Mouse (Mus musculus) large intestine, adult 2 months (tissue): Measurements from ENCODE around the gene 5730522E02Rik. TPM values are rescaled to one million over a fixed set of nuclear protein-coding genes. Genes with fewer than 3 reads are reported as not detected.

Source experiments
- DNase-seq: peaks from one replicate; pipeline ENCODE4 v3.0.0-alpha.2; 2012; ENCODE audit warnings: low read depth, low spot score
- WGBS: fragments of 180-500 bp; shearing (Covaris S2); methylation state at CpG from one replicate; pipeline ENCODE4 v1.1.7; 2018; 5-methylcytosine and 5-hydroxymethylcytosine counted together
- polyA plus RNA-seq: library from polyadenylated mRNA; depleted of rRNA; stranded (reverse); fragments of >200 nt; gene quantifications from 2 replicates; pipeline ENCODE4 v1.2.3, GENCODE M21; 2012

The 5730522E02Rik gene
- polyA plus RNA-seq, 1 experiment = not detected

- DNase-seq = no peak
- WGBS = 48% methylated on average over 16 of the region's 16 CpGs
Measured at GRCm38 (mm10) chr11:25856629-25857568, 353.7 kb downstream of the 5730522E02Rik start.

DNA sequence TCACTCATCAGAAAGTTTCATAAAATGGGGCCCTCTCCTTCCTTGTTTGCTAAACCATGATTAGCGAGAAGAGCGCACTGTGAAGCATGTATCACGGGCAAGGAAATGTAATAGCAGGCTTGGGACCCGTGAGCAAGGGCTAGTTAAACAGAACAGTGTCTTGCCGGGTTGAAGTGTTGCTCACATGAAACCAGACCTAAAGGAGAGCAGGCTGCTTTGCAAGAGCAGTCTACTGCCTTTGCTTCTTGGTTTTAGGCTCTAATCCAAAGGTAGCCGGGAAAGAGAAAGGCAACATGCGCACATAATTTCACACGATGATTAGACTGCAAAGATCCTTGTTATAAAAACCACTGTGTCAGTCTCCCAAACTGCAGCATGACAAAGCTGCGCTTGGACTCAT is 354.8 kb downstream of the 5730522E02Rik start:
- no peak for DNase-seq
- 26% methylated on average over 9 of the region's 9 CpGs for WGBS

- DNase-seq = no peak
- WGBS = 83% methylated on average over 10 of the region's 10 CpGs
Measured at GRCm38 (mm10) chr11:25854216-25854615, 356.3 kb downstream of the 5730522E02Rik start.

GRCm38 (mm10) chr11:25853032-25853431 is 357.5 kb downstream of the 5730522E02Rik start:
- DNase-seq = no peak
- WGBS = 46% methylated on average over 5 of the region's 5 CpGs

DNA sequence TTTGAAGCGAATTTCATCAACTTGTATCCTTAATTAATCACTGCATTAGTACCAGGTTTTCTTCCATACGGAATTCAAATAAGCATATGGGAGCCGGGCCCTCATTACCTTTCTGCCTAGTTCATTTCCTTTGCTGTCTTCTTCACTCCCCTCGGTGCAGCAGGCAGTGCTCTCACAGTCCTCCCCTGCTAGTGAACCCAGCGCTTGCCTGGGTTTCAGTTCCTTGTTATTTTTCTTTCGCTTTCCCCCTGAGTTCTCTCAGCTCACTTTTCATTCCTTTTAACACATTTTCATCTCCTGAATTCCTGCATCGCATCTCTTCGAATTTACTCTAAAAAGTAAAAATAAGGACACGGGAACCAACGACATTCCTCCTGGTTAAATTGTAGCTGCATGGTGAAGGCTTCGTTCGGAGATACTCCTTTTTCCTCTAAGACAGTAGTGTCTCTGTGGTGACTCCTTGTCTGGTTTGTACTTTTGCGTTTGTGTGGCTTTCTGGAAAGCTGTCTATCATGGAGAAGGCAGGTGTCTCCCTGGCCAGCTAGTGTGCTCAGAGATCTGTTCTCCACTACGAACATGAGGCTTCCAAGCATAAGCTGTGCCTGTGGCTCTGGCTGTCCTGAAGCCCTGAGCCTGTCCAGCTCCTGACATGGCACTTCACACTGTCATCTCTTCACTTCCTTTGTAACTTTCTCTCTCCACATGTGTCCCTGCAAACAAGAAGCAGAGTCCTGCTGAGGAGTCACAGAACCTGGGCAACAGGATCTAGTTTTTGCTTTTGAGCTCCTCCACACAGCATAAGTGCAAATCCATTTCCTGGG is 361.5 kb downstream of the 5730522E02Rik start:
- 55% methylated on average over 14 of the region's 14 CpGs for WGBS
- no peak for DNase-seq

DNA sequence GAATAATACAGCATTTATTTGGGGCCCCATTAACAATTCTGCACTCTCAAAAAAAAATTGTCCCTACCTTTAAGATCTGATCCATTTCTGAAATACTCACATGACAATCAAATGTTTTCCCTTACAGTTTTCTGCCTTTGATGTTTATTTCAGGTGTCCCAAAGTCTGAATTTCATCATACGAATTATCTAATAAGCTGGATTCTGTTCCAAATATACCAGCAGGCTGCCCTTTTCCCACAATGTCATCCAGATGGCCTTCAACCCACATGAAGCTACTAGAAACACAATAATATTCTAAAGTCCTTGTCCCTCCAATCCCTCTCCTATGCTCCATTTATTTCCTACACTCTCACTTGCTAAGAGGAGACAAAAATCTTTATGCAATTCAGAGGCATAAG is 372.1 kb downstream of the 5730522E02Rik start:
- no peak for DNase-seq

DNA sequence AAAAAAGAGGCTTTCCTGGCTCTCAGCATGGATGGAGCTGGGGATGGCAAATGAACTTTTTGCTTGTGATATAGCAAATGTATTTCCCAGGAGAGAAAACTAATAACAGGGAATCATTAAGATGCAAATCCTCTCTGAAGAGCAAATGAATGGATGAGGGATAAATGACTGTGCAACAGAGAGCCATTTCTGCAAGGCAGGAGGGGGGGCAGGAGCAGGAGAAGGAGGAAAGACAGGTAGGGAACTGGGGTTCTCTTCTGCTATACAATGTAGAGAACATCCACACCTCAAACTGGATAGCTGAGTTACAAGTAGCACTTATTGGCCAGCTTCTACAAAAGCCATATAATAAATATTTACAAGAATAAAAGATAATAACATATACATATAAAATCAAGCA is 390.8 kb downstream of the 5730522E02Rik start:
- no peak for DNase-seq

More for the DNA sequence above, 372.1 kb downstream of the 5730522E02Rik start:
- 79% methylated on average over 1 of the region's 1 CpGs for WGBS

DNA sequence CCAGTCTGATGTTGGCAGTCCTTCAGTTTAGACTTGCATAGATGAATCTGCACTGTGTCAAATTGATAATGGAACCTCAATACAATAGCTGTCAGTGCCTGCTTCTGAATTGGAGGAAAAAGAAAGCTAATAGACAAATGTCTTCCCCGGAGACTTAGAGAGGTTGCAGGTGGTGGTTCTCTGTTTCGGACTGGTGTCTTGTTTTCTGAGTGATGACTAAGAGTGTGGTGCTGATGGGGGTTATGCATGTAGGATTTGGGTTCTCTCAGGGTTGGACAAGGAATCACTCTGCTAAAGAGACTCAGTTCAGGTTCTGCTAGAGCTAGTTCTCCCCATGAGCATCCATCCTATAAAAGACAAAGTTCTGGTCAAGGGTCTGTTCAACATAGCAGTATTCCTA is 397.1 kb downstream of the 5730522E02Rik start:
- WGBS = 91% methylated on average over 2 of the region's 2 CpGs
- DNase-seq = no peak

DNA sequence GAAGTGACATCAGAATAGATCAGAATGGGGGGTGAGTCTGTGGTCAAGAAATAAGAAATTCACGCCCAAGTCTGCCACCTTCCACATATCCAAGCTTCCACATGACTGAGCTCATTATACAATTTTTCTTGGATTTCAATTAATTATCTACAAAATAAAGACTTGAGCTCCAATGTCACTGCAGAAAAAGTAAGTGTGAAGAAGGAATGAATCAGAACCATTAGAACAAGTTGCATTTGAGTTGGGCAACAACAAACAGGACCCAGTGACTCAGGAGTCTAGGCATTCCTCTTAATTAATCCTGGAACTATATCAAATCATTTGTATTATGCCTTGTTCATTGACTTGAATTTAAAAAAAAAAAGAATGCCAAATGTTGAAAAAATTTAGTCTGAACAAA is 422.9 kb downstream of the 5730522E02Rik start:
- 84% methylated on average over 1 of the region's 1 CpGs for WGBS
- DNase-seq = no peak

- no peak for DNase-seq
- 71% methylated on average over 1 of the region's 1 CpGs for WGBS
Measured at GRCm38 (mm10) chr11:25772231-25772630, 438.3 kb downstream of the 5730522E02Rik start.

DNA sequence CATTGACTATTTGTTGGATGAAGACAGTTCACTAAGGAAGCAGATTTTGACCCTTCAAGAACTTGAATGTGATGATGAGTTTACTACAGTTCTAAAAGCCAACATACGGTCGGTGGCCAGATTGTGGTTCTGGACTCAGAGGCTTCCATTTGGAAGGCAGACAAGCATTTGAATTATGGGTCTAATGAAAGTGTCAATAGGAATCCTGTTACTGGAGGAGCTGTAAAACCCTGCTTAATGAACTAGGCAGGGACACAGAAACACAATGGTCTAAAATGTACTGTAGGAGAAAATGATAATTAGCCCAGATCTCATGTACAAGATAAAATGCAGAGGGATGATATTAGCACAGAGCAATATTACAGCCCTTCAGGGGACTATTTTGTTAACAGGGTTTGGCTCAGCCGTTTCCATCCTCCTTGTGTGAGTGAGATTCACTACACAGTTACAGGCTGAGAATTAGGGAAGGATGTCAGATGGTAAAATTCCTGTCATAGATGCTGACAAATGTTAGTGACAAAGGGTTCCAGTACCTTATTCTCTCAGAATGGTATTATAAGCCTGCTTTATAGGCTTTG is 439.5 kb downstream of the 5730522E02Rik start:
- WGBS = 49% methylated on average over 3 of the region's 3 CpGs

GRCm38 (mm10) chr11:25767584-25768333 is 442.8 kb downstream of the 5730522E02Rik start:
- WGBS = 76% methylated on average over 5 of the region's 5 CpGs

More for the DNA sequence above, 439.5 kb downstream of the 5730522E02Rik start:
- no peak for DNase-seq

GRCm38 (mm10) chr11:25753156-25753899 is 457.2 kb downstream of the 5730522E02Rik start:
- DNase-seq = no peak
- WGBS = 80% methylated on average over 7 of the region's 7 CpGs

More at GRCm38 (mm10) chr11:25767584-25768333, 442.8 kb downstream of the 5730522E02Rik start:
- no peak for DNase-seq

DNA sequence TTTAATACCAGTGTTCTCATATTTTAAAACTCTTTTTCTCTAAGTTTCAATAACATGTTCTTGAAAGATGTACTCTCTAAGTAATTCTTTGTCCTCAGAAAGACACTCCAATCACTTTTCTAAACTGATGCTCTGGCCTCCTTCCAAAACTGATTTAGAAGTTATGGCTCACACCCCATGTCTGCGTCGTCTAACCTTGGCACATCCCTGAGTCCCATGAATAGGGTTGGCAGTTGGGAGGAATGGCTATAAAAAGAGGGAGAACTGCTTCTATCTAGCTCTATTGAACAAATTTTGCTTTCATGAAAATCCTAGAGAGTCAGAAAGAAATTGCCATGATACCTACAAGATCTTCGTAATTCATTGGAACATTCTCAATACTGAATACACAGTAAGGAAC is 458.1 kb downstream of the 5730522E02Rik start:
- 79% methylated on average over 3 of the region's 3 CpGs for WGBS
- DNase-seq = no peak

DNA sequence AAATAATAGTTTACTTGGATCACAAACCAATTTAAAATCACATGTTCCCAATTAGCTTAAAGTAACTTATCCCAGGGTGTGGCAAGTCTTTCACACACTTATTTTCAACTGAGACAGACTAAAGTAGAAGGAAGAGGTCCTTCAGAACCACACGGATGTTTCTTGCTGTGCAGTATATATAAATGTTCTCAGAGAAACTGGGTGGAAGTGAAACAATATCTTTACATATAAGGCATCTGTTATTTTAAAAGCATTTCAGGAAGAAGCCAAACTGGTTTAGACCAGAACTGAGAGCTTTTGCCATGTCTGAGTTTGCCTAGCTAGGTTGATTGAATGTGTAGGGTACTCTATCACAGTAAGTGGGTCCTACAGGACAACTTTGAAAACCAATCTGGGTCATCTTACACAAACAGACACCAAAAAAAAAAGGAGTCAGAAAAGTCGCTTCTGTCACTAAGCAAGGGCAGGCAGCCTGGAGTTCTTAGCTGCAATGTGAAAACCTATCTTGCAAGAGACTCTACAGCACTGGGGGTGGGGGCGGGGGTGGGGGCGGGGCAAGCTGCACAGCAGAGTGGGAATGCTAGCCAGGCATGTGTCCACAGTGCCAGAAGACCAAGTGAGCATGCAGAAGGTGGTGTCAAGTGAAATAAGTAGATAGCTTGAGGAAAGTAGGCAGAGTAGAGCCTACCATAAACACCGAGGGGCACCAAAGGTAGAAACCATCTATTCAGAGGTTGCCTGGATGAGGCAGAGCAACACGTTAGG is 463.3 kb downstream of the 5730522E02Rik start:
- 42% methylated on average over 6 of the region's 6 CpGs for WGBS
- DNase-seq = no peak

- no peak for DNase-seq
- WGBS = 76% methylated on average over 3 of the region's 3 CpGs
Measured at GRCm38 (mm10) chr11:25743664-25744063, 466.9 kb downstream of the 5730522E02Rik start.

GRCm38 (mm10) chr11:25737255-25737654 is 473.3 kb downstream of the 5730522E02Rik start:
- DNase-seq = no peak
- WGBS = 91% methylated on average over 5 of the region's 5 CpGs

GRCm38 (mm10) chr11:25729476-25729875 is 481.1 kb downstream of the 5730522E02Rik start:
- 50% methylated on average over 1 of the region's 1 CpGs for WGBS
- DNase-seq = no peak
